Mouse (Mus musculus): ENCODE data around the gene Galntl6. TPM values are rescaled to one million over a fixed set of nuclear protein-coding genes. Genes with fewer than 3 reads are reported as not detected.

The Galntl6 gene
- polyA plus RNA-seq, 1 experiment, result not detected

DNA sequence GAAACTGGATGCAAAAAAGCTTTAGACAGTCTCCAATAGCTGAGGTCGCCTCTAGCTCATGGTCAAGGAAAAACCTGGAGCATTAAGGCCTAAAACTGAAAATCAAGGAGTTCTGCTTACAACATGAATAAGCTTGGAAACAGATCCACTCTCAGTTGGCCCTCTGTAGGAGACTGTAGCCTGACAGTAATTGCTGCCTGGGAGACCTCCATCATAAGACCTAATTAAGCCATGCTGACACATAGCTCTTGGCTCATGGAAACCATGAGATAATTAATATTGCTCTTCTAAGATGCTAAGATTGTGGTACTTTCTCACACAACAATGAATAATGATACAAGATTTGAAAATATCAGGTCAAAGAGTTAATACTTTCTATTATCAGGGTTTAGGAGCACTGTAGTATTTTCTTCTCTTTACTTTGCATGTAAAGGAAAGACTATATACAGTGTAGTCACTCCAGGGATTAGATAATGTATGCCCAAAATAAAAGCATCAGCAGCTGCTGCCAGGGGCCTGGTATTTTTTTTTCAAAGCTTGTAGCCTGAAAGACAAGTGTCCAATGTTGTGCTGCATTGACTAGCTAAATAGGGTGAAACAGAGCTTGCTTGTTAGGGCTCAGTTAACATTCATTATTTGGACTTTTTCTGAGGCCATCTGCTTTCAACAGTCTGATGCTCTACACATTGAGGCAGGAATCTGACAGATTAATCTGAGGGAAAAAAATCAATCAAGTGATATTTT lies 922.8 kb downstream of the Galntl6 start:
- no peak overlapping the region for H3K4me3 ChIP-seq
- no peak overlapping the region for H3ac ChIP-seq (ENCODE audit: control insufficient read depth, insufficient read length)
- no peaks in the 10 kb centered on the region for H3K36me3 ChIP-seq (ENCODE audit: control insufficient read depth, insufficient read depth)
- H3K27me3 ChIP-seq (ENCODE audit: control insufficient read depth, insufficient read depth, insufficient read length), result no peaks in the 10 kb centered on the region
- TF ChIP-seq MYOG (IDR thresholded peaks at IDR 0.05; ENCODE audit: control insufficient read depth in 1 of 3, insufficient read depth in 1 of 3, insufficient read length in 2 of 3, low read depth in 2 of 3), result no peak
- TF ChIP-seq MYOD1 (IDR thresholded peaks at IDR 0.05; ENCODE audit: control insufficient read depth in 1 of 3, insufficient read length in 2 of 3, low read depth in 2 of 3), result no peak
- TF ChIP-seq SRF (IDR thresholded peaks at IDR 0.05; ENCODE audit: control insufficient read depth, insufficient read length, low read depth), result no peak
- TF ChIP-seq USF1 (IDR thresholded peaks at IDR 0.05; ENCODE audit: low read depth), result no peak
- TF ChIP-seq TCF3 (IDR thresholded peaks at IDR 0.05; ENCODE audit: insufficient read length, low read depth), result no peak
- H3K4me2 ChIP-seq (ENCODE audit: low read depth), result no peak overlapping the region
- no peaks in the 10 kb centered on the region for H3K79me2 ChIP-seq (ENCODE audit: control insufficient read depth, insufficient read depth)

DNA sequence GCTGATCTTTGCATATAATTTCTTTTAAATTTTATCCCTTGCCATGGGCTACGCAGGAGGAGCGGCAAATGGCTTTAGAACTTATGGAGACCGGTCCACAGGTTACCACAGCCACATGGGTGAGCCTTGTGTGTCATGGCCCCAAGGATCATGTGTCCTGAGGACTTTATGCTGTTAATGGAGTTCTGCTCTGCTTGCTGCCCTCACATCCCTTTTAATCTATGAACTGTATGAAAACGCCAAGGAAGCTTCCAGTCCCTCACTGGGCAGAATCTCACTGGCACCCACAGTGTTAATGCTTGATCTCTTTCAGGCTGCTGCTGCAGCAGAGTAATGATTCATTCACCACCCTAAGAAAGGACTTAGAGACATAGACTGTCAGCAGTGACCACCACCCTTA lies 935.1 kb downstream of the Galntl6 start:
- Histone ChIP-seq H3K36me3 (ENCODE audit: control insufficient read depth, insufficient read depth) (no peaks in the 10 kb centered on the region), H3ac (ENCODE audit: control insufficient read depth, insufficient read length) (no peak overlapping the region), H3K4me3 (no peak overlapping the region), H3K79me2 (ENCODE audit: control insufficient read depth, insufficient read depth) (no peaks in the 10 kb centered on the region), H3K4me2 (ENCODE audit: low read depth) (no peak overlapping the region), H3K27me3 (ENCODE audit: control insufficient read depth, insufficient read depth, insufficient read length) (no peaks in the 10 kb centered on the region)
- TF ChIP-seq TCF12 (IDR thresholded peaks at IDR 0.05; ENCODE audit: insufficient read depth, poor library complexity, severe bottlenecking) (no peak), MYOG (IDR thresholded peaks at IDR 0.05; ENCODE audit: control insufficient read depth in 1 of 3, insufficient read depth in 1 of 3, insufficient read length in 2 of 3, low read depth in 2 of 3) (no peak), POLR2AphosphoS2 (IDR thresholded peaks at IDR 0.05; ENCODE audit: insufficient read length, low read depth) (no peak), SRF (IDR thresholded peaks at IDR 0.05; ENCODE audit: control insufficient read depth, insufficient read length, low read depth) (no peak)

DNA sequence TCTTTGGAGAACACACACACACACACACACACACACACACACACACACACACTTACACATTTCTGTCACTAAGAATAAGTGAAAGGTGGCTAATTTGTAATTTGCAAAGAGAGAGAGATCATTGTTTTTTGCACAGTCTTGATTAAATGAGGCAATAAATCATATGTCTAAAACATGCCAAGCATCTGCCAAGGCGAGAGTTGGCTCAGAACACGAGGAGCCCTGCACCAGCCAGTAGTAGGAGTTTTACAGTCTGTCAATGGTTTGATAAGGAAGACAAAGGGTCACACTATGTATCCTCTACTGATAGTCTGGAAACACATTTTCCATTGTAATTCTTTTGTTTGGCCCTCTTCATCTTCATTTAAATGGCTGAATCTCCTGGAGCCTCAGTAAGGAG lies 938.3 kb downstream of the Galntl6 start:
- Histone ChIP-seq H3K79me2 (ENCODE audit: control insufficient read depth, insufficient read depth) (no peaks in the 10 kb centered on the region), H3K36me3 (ENCODE audit: control insufficient read depth, insufficient read depth) (no peaks in the 10 kb centered on the region), H3ac (ENCODE audit: control insufficient read depth, insufficient read length) (no peak overlapping the region), H3K4me3 (no peak overlapping the region), H3K4me2 (ENCODE audit: low read depth) (no peak overlapping the region), H3K27me3 (ENCODE audit: control insufficient read depth, insufficient read depth, insufficient read length) (no peaks in the 10 kb centered on the region)
- TF ChIP-seq TCF3 (IDR thresholded peaks at IDR 0.05; ENCODE audit: insufficient read length, low read depth) (no peak), USF1 (IDR thresholded peaks at IDR 0.05; ENCODE audit: low read depth) (no peak), MYOD1 (IDR thresholded peaks at IDR 0.05; ENCODE audit: control insufficient read depth in 1 of 3, insufficient read length in 2 of 3, low read depth in 2 of 3) (no peak), REST (IDR thresholded peaks at IDR 0.05; ENCODE audit: insufficient read depth, insufficient read length) (no peak), TCF12 (IDR thresholded peaks at IDR 0.05; ENCODE audit: insufficient read depth, poor library complexity, severe bottlenecking) (no peak), MYOG (IDR thresholded peaks at IDR 0.05; ENCODE audit: control insufficient read depth in 1 of 3, insufficient read depth in 1 of 3, insufficient read length in 2 of 3, low read depth in 2 of 3) (no peak), POLR2AphosphoS2 (IDR thresholded peaks at IDR 0.05; ENCODE audit: insufficient read length, low read depth) (no peak), SRF (IDR thresholded peaks at IDR 0.05; ENCODE audit: control insufficient read depth, insufficient read length, low read depth) (no peak), POLR2A (IDR thresholded peaks at IDR 0.05; ENCODE audit: insufficient read length, low read depth) (no peak), E2F4 (IDR thresholded peaks at IDR 0.05; ENCODE audit: insufficient read depth) (no peak)

DNA sequence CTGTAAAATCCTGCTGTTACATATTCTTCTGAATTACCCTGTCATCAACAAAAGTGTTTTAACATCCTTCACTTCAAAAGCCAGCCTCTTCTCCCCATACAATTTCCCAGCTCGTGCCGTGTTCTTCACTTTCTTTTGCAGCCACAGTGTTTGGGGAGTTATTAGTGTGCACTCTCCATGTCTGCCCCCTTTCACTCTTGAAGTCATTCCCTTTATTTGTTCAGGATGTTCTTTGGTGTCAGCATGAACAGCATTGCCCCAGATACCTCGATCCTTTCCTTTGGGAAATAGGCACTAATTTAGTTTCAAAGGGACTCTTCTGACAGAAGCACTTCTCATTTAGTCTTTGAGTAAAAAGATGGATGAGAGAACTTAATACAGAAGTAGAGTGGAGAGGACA lies 939.6 kb downstream of the Galntl6 start:
- H3K27me3 ChIP-seq (ENCODE audit: control insufficient read depth, insufficient read depth, insufficient read length), result no peaks in the 10 kb centered on the region
- H3ac ChIP-seq (ENCODE audit: control insufficient read depth, insufficient read length), result no peak overlapping the region
- H3K4me2 ChIP-seq (ENCODE audit: low read depth), result no peak overlapping the region
- H3K36me3 ChIP-seq (ENCODE audit: control insufficient read depth, insufficient read depth), result no peaks in the 10 kb centered on the region
- no peaks in the 10 kb centered on the region for H3K79me2 ChIP-seq (ENCODE audit: control insufficient read depth, insufficient read depth)
- no peak overlapping the region for H3K4me3 ChIP-seq
- TF ChIP-seq MYOD1 (IDR thresholded peaks at IDR 0.05; ENCODE audit: control insufficient read depth in 1 of 3, insufficient read length in 2 of 3, low read depth in 2 of 3) (no peak), POLR2A (IDR thresholded peaks at IDR 0.05; ENCODE audit: insufficient read length, low read depth) (no peak), MAX (IDR thresholded peaks at IDR 0.05; ENCODE audit: low read depth) (no peak), POLR2AphosphoS2 (IDR thresholded peaks at IDR 0.05; ENCODE audit: insufficient read length, low read depth) (no peak), MYOG (IDR thresholded peaks at IDR 0.05; ENCODE audit: control insufficient read depth in 1 of 3, insufficient read depth in 1 of 3, insufficient read length in 2 of 3, low read depth in 2 of 3) (no peak), REST (IDR thresholded peaks at IDR 0.05; ENCODE audit: insufficient read depth, insufficient read length) (no peak), SRF (IDR thresholded peaks at IDR 0.05; ENCODE audit: control insufficient read depth, insufficient read length, low read depth) (no peak), E2F4 (IDR thresholded peaks at IDR 0.05; ENCODE audit: insufficient read depth) (no peak), USF1 (IDR thresholded peaks at IDR 0.05; ENCODE audit: low read depth) (no peak), TCF12 (IDR thresholded peaks at IDR 0.05; ENCODE audit: insufficient read depth, poor library complexity, severe bottlenecking) (no peak), TCF3 (IDR thresholded peaks at IDR 0.05; ENCODE audit: insufficient read length, low read depth) (no peak), CEBPB (IDR thresholded peaks at IDR 0.05; ENCODE audit: insufficient read depth, poor library complexity, severe bottlenecking) (no peak)

DNA sequence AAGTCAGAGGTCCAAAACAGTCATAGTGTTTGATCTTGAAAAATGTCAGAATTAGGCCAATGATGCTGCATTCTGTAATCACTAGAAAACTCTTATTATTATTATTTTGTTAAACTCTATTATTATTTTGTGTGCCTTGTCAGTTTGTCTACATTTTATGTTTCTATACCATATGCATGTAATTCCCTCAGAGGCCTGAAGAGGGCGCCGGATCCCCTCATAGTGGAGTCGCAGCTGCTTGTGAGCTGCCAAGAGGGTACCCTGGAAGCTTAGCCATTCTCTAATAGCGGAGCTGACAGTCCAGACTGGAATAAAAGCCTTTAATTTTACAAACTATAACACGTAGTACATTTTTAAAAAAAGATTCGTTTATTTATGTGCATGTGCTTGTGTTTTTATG lies 945.8 kb downstream of the Galntl6 start:
- no peaks in the 10 kb centered on the region for H3K27me3 ChIP-seq (ENCODE audit: control insufficient read depth, insufficient read depth, insufficient read length)
- no peaks in the 10 kb centered on the region for H3K36me3 ChIP-seq (ENCODE audit: control insufficient read depth, insufficient read depth)
- no peaks in the 10 kb centered on the region for H3K79me2 ChIP-seq (ENCODE audit: control insufficient read depth, insufficient read depth)
- TF ChIP-seq SRF (IDR thresholded peaks at IDR 0.05; ENCODE audit: control insufficient read depth, insufficient read length, low read depth) (no peak), USF1 (IDR thresholded peaks at IDR 0.05; ENCODE audit: low read depth) (no peak), POLR2AphosphoS2 (IDR thresholded peaks at IDR 0.05; ENCODE audit: insufficient read length, low read depth) (no peak), E2F4 (IDR thresholded peaks at IDR 0.05; ENCODE audit: insufficient read depth) (no peak), MAX (IDR thresholded peaks at IDR 0.05; ENCODE audit: low read depth) (no peak), MYOG (IDR thresholded peaks at IDR 0.05; ENCODE audit: control insufficient read depth in 1 of 3, insufficient read depth in 1 of 3, insufficient read length in 2 of 3, low read depth in 2 of 3) (no peak)
- no peak overlapping the region for H3ac ChIP-seq (ENCODE audit: control insufficient read depth, insufficient read length)
- H3K4me3 ChIP-seq, result no peak overlapping the region
- no peak overlapping the region for H3K4me2 ChIP-seq (ENCODE audit: low read depth)

All from myocyte (in vitro differentiated cells).